Mouse (Mus musculus) v-Abl transformed pro-B cells (cell line): ENCODE results near the gene Bclaf1.

Experiments used
- in situ Hi-C, 2 experiments: fragments of 400-800 bp; cut with MboI; formaldehyde crosslinking; loops; one replicate each; pipeline ENCODE4 v1.15.1; 2025; ENCODE audit not compliant: unreplicated experiment in 2 of 2

Gene Bclaf1

GRCm38 (mm10) chr10:20311918-20312735 is at the start of gene Bclaf1:
Gene Bclaf1 (plus strand): TSS chr10:20312469.
- in situ Hi-C loops: loop anchor here (5.0 to 25.0 kb wide), 3 partner anchors 35 to 650 kb away; partner anchors contain the start of genes Ahi1 (in 1 of the 2), Mtfr2 (in 1 of the 2) and Pex7 (in 1 of the 2)

- in situ Hi-C loops: no loop called here
These were observed 49.4 kb upstream of the Bclaf1 start for GRCm38 (mm10) chr10:20262896-20263295.

- in situ Hi-C loops: no loop called here
These were observed 47.8 kb upstream of the Bclaf1 start for GRCm38 (mm10) chr10:20264479-20264878.

GRCm38 (mm10) chr10:20267032-20267431 is 45.2 kb upstream of the Bclaf1 start:
- in situ Hi-C loops: no loop called here

- in situ Hi-C loops: no loop called here
These were observed 43.3 kb upstream of the Bclaf1 start for GRCm38 (mm10) chr10:20268945-20269344.

- in situ Hi-C loops: no loop called here
These were observed 39.9 kb upstream of the Bclaf1 start for GRCm38 (mm10) chr10:20272380-20272779.

GRCm38 (mm10) chr10:20273278-20273677 is 39.0 kb upstream of the Bclaf1 start:
- in situ Hi-C loops: no loop called here

GRCm38 (mm10) chr10:20274022-20274421 is 38.2 kb upstream of the Bclaf1 start:
- in situ Hi-C loops: no loop called here

GRCm38 (mm10) chr10:20281456-20281855 is 30.8 kb upstream of the Bclaf1 start:
- in situ Hi-C loops: loop anchor here in 1 of 2 experiments (10.0 kb wide), 1 partner anchor 367 kb away; no protein-coding TSS in a partner anchor

- in situ Hi-C loops: loop anchor here in 1 of 2 experiments (10.0 kb wide), 1 partner anchor 371 kb away; no protein-coding TSS in a partner anchor
These were observed 26.8 kb upstream of the Bclaf1 start for GRCm38 (mm10) chr10:20285289-20285975.

GRCm38 (mm10) chr10:20285994-20286836 is 26.1 kb upstream of the Bclaf1 start:
- in situ Hi-C loops: loop anchor here in 1 of 2 experiments (10.0 kb wide), 1 partner anchor 371 kb away; no protein-coding TSS in a partner anchor

- in situ Hi-C loops: loop anchor here in 1 of 2 experiments (10.0 kb wide), 1 partner anchor 373 kb away; no protein-coding TSS in a partner anchor
These were observed 24.9 kb upstream of the Bclaf1 start for GRCm38 (mm10) chr10:20287369-20287768.

GRCm38 (mm10) chr10:20290467-20290883 is 21.8 kb upstream of the Bclaf1 start:
- in situ Hi-C loops: loop anchor here (5.0 to 10.0 kb wide), 2 partner anchors 657 to 1714 kb away; no protein-coding TSS in a partner anchor

- in situ Hi-C loops: loop anchor here in 1 of 2 experiments (10.0 kb wide), 1 partner anchor 1709 kb away; no protein-coding TSS in a partner anchor
These were observed 16.3 kb upstream of the Bclaf1 start for GRCm38 (mm10) chr10:20295961-20296360.

- in situ Hi-C loops: loop anchor here in 1 of 2 experiments (10.0 kb wide), 1 partner anchor 1706 kb away; no protein-coding TSS in a partner anchor
These were observed 13.9 kb upstream of the Bclaf1 start for GRCm38 (mm10) chr10:20298152-20298920.

- in situ Hi-C loops: loop anchor here in 1 of 2 experiments (10.0 kb wide), 1 partner anchor 1706 kb away; no protein-coding TSS in a partner anchor
These were observed 13.2 kb upstream of the Bclaf1 start for GRCm38 (mm10) chr10:20299114-20299513.

- in situ Hi-C loops: loop anchor here (5.0 to 25.0 kb wide), 3 partner anchors 36 to 651 kb away; partner anchors contain the start of genes Ahi1 (in 1 of the 2), Mtfr2 (in 1 of the 2) and Pex7 (in 1 of the 2)
These were observed 1.1 kb upstream of the Bclaf1 start for GRCm38 (mm10) chr10:20310969-20311769.

GRCm38 (mm10) chr10:20312736-20313301 is 550 bp downstream of the Bclaf1 start:
- in situ Hi-C loops: loop anchor here (5.0 to 25.0 kb wide), 3 partner anchors 34 to 649 kb away; partner anchors contain the start of genes Ahi1 (in 1 of the 2), Mtfr2 (in 1 of the 2) and Pex7 (in 1 of the 2)
